Mouse (Mus musculus): Measurements from ENCODE around the gene Prdm16. TPM values are rescaled to one million over a fixed set of nuclear protein-coding genes. Genes with fewer than 3 reads are reported as not detected.

Prdm16 gene
- total RNA-seq, 2 experiments from 2014 or later: 8.2 to 9.6 TPM

GRCm38 (mm10) chr4:154661256-154661655 lies 24.6 kb upstream of the Prdm16 start:
- TF ChIP-seq CTCF (IDR thresholded peaks at IDR 0.05): no peak
- DNase-seq (ENCODE audit: extremely low spot score in 1 of 2, low spot score in 2 of 2): no peak
- intact Hi-C loops (cut with DNase I): no loop called here
- Histone ChIP-seq H3K27ac (no peak overlapping the region), H3K4me3 (no peak overlapping the region)

- no peak for TF ChIP-seq CTCF (IDR thresholded peaks at IDR 0.05)
- DNase-seq (ENCODE audit: extremely low spot score in 1 of 2, low spot score in 2 of 2): no peak
- Histone ChIP-seq H3K27ac (no peak overlapping the region), H3K4me3 (no peak overlapping the region)
- intact Hi-C loops (cut with DNase I): no loop called here
Observed at GRCm38 (mm10) chr4:154660025-154660424, 23.4 kb upstream of the Prdm16 start.

GRCm38 (mm10) chr4:154655134-154655910 lies 18.6 kb upstream of the Prdm16 start:
- Histone ChIP-seq H3K27ac (no peak overlapping the region), H3K4me3 (no peak overlapping the region)
- peak in 1 of 2 experiments; percentile 35 for DNase-seq (ENCODE audit: extremely low spot score in 1 of 2, low spot score in 2 of 2)
- intact Hi-C loops (cut with DNase I): no loop called here
- TF ChIP-seq CTCF (IDR thresholded peaks at IDR 0.05): no peak

GRCm38 (mm10) chr4:154652494-154652893 lies 15.8 kb upstream of the Prdm16 start:
- no peak overlapping the region for H3K4me3 ChIP-seq
- DNase-seq (ENCODE audit: extremely low spot score in 1 of 2, low spot score in 2 of 2): no peak
- no peak for TF ChIP-seq CTCF (IDR thresholded peaks at IDR 0.05)
- no peak overlapping the region for H3K27ac ChIP-seq
- intact Hi-C loops (cut with DNase I): no loop called here

GRCm38 (mm10) chr4:154649083-154649747 lies 12.5 kb upstream of the Prdm16 start:
- TF ChIP-seq CTCF (IDR thresholded peaks at IDR 0.05): no peak
- H3K27ac ChIP-seq: no peak overlapping the region
- intact Hi-C loops (cut with DNase I): no loop called here
- no peak overlapping the region for H3K4me3 ChIP-seq
- DNase-seq (ENCODE audit: extremely low spot score in 1 of 2, low spot score in 2 of 2): no peak

- TF ChIP-seq CTCF (IDR thresholded peaks at IDR 0.05): no peak
- intact Hi-C loops (cut with DNase I): loop anchor here (5.0 kb wide), 1 partner anchor 135 kb away; no protein-coding TSS in a partner anchor
- no peak for DNase-seq (ENCODE audit: extremely low spot score in 1 of 2, low spot score in 2 of 2)
- Histone ChIP-seq H3K4me3 (no peak overlapping the region), H3K27ac (no peak overlapping the region)
Observed at GRCm38 (mm10) chr4:154642496-154642895, 5.8 kb upstream of the Prdm16 start.

GRCm38 (mm10) chr4:154641296-154642110 lies 4.8 kb upstream of the Prdm16 start:
- no peak for TF ChIP-seq CTCF (IDR thresholded peaks at IDR 0.05)
- no peak for DNase-seq (ENCODE audit: extremely low spot score in 1 of 2, low spot score in 2 of 2)

GRCm38 (mm10) chr4:154640443-154641295 lies 4.0 kb upstream of the Prdm16 start:
- intact Hi-C loops (cut with DNase I): loop anchor here (5.0 kb wide), 1 partner anchor 133 kb away; no protein-coding TSS in a partner anchor
- TF ChIP-seq CTCF (IDR thresholded peaks at IDR 0.05): no peak
- no peak for DNase-seq (ENCODE audit: extremely low spot score in 1 of 2, low spot score in 2 of 2)
- no peak overlapping the region for H3K4me3 ChIP-seq
- no peak overlapping the region; the same call in 1 of the 2 replicates for H3K27ac ChIP-seq

More at GRCm38 (mm10) chr4:154641296-154642110, 4.8 kb upstream of the Prdm16 start:
- Histone ChIP-seq H3K27ac (0 out of 2 replicates have a peak overlapping the region, but pooled peaks have one; percentile 26), H3K4me3 (no peak overlapping the region)
- intact Hi-C loops (cut with DNase I): loop anchor here (5.0 kb wide), 1 partner anchor 134 kb away; no protein-coding TSS in a partner anchor

GRCm38 (mm10) chr4:154639591-154640442 lies 3.1 kb upstream of the Prdm16 start:
- DNase-seq (ENCODE audit: extremely low spot score in 1 of 2, low spot score in 2 of 2): no peak
- Histone ChIP-seq H3K4me3 (no peak overlapping the region), H3K27ac (peak overlapping the region; percentile 44; the same call in 1 of the 2 replicates)
- TF ChIP-seq CTCF (IDR thresholded peaks at IDR 0.05): no peak
- intact Hi-C loops (cut with DNase I): loop anchor here (5.0 kb wide), 2 partner anchors 133 to 193 kb away; no protein-coding TSS in a partner anchor

GRCm38 (mm10) chr4:154639126-154639525 lies 2.5 kb upstream of the Prdm16 start:
- DNase-seq (ENCODE audit: extremely low spot score in 1 of 2, low spot score in 2 of 2): no peak
- intact Hi-C loops (cut with DNase I): loop anchor here (5.0 kb wide), 1 partner anchor 192 kb away; no protein-coding TSS in a partner anchor
- H3K27ac ChIP-seq: peak overlapping the region; percentile 44; the same call in 1 of the 2 replicates
- peak; percentile 8; the same call in 1 of the 2 replicates for TF ChIP-seq CTCF (IDR thresholded peaks at IDR 0.05)
- 0 out of 2 replicates have a peak overlapping the region, but pooled peaks have one; percentile 18 for H3K4me3 ChIP-seq

All from left cerebral cortex, adult 2 months (tissue).